Mouse (Mus musculus) liver, embryonic 11.5 days (tissue): ENCODE data around the gene Cabp1. TPM values are rescaled to one million over a fixed set of nuclear protein-coding genes. Genes with fewer than 3 reads are reported as not detected.

ENCODE experiments used
- ATAC-seq: fragments of 200-750 bp; cut with Nextera tagmentation; replicated peaks from 2 replicates; pipeline ENCODE4 v1.8.0; 2017; ENCODE audit warnings: moderate number of reproducible peaks, mild to moderate bottlenecking, moderate TSS enrichment, moderate library complexity; ENCODE audit not compliant: low FRiP score
- DNase-seq: peaks from one replicate; pipeline ENCODE4 v3.0.0-alpha.2; 2017; ENCODE audit warnings: low spot score
- H3K27ac ChIP-seq: fragments of 300-500 bp; sonication (generic); 2 replicates; pipeline ENCODE4 v1.5.1; 2014; ENCODE audit warnings: mild to moderate bottlenecking, low read depth, low read length, control low read depth
- H3K27me3 ChIP-seq: fragments of 300-500 bp; sonication (generic); replicated peaks from 2 replicates; pipeline ENCODE4 v1.6.1; 2014; ENCODE audit warnings: low read length, mixed read lengths; ENCODE audit not compliant: control insufficient read depth, insufficient read depth
- H3K36me3 ChIP-seq: fragments of 300-500 bp; sonication (generic); 2 replicates; pipeline ENCODE4 v1.6.1; 2014; ENCODE audit warnings: mild to moderate bottlenecking, low read length, moderate library complexity, mixed read lengths; ENCODE audit not compliant: control insufficient read depth, insufficient read depth
- H3K4me1 ChIP-seq: fragments of 300-500 bp; sonication (generic); replicated peaks from 2 replicates; pipeline ENCODE4 v1.6.1; 2014; ENCODE audit warnings: low read length, mixed read lengths; ENCODE audit not compliant: control insufficient read depth, insufficient read depth
- H3K4me2 ChIP-seq: fragments of 300-500 bp; sonication (generic); 2 replicates; pipeline ENCODE4 v1.6.1; 2014; ENCODE audit warnings: mild to moderate bottlenecking, control low read depth, moderate library complexity
- H3K4me3 ChIP-seq: fragments of 300-500 bp; sonication (generic); 2 replicates; pipeline ENCODE4 v1.5.1; 2014; ENCODE audit warnings: low read depth, low read length, control low read depth
- H3K9ac ChIP-seq: fragments of 300-500 bp; sonication (generic); 2 replicates; pipeline ENCODE4 v1.6.1; 2014; ENCODE audit warnings: low read depth, low read length, control low read depth
- H3K9me3 ChIP-seq: fragments of 300-500 bp; sonication (generic); 2 replicates; pipeline ENCODE4 v1.6.1; 2016; ENCODE audit warnings: low read length, inconsistent platforms, mixed read lengths; ENCODE audit not compliant: control insufficient read depth
- WGBS: fragments of 180-500 bp; shearing (Covaris S2); extraction: QIAGEN DNeasy Blood & Tissue Kit; methylation state at CpG from one replicate; pipeline ENCODE4 v1.1.7; 2014; 5-methylcytosine and 5-hydroxymethylcytosine counted together
- polyA plus RNA-seq: library from polyadenylated mRNA; unstranded; fragments of >200 nt; fragmentation: Nextera tagmentation; extraction: Ambion mirVana; gene quantifications from 2 replicates; pipeline ENCODE4 v1.2.1, GENCODE M21; 2014

Gene Cabp1
- polyA plus RNA-seq, 1 experiment from 2014 or later = 0.89 TPM

- Histone ChIP-seq H3K27ac (peak overlapping the region; percentile 30; the same call in 1 of the 2 replicates), H3K4me3 (peak overlapping the region; percentile 31), H3K36me3 (no peaks in the 10 kb centered on the region), H3K9me3 (no peaks in the 10 kb centered on the region), H3K4me2 (peak overlapping the region; percentile 62), H3K4me1 (peaks cover 21% of the 10 kb centered on the region), H3K27me3 (peaks cover 46% of the 10 kb centered on the region), H3K9ac (no peak overlapping the region)
- peak; percentile 81 for ATAC-seq
- peak; percentile 88 for DNase-seq
- 11% methylated on average over 26 of the region's 26 CpGs for WGBS
Observed at GRCm38 (mm10) chr5:115187188-115188131, 6.7 kb downstream of the Cabp1 start.

GRCm38 (mm10) chr5:115186371-115187073 is 7.7 kb downstream of the Cabp1 start:
- WGBS = 42% methylated on average over 17 of the region's 17 CpGs
- H3K4me1 ChIP-seq = peaks cover 21% of the 10 kb centered on the region
- H3K9ac ChIP-seq = no peak overlapping the region
- H3K27ac ChIP-seq = no peak overlapping the region
- no peaks in the 10 kb centered on the region for H3K9me3 ChIP-seq
- H3K4me2 ChIP-seq = peak overlapping the region; percentile 62
- ATAC-seq (no peak), DNase-seq (no peak)
- H3K36me3 ChIP-seq = no peaks in the 10 kb centered on the region
- no peak overlapping the region for H3K4me3 ChIP-seq
- H3K27me3 ChIP-seq = peaks cover 37% of the 10 kb centered on the region

- H3K36me3 ChIP-seq = no peaks in the 10 kb centered on the region
- H3K27ac ChIP-seq = no peak overlapping the region
- ATAC-seq (no peak), DNase-seq (no peak)
- peak overlapping the region; percentile 22; the same call in 1 of the 2 replicates for H3K4me2 ChIP-seq
- H3K9ac ChIP-seq = no peak overlapping the region
- H3K27me3 ChIP-seq = peaks cover 19% of the 10 kb centered on the region
- no peaks in the 10 kb centered on the region for H3K9me3 ChIP-seq
- 34% methylated on average over 15 of the region's 15 CpGs for WGBS
- H3K4me1 ChIP-seq = peaks cover 21% of the 10 kb centered on the region
- H3K4me3 ChIP-seq = no peak overlapping the region
Observed at GRCm38 (mm10) chr5:115184726-115185125, 9.5 kb downstream of the Cabp1 start.

GRCm38 (mm10) chr5:115183482-115183881 is 10.7 kb downstream of the Cabp1 start:
- no peak overlapping the region for H3K9ac ChIP-seq

GRCm38 (mm10) chr5:115182925-115183324 is 11.3 kb downstream of the Cabp1 start:
- Histone ChIP-seq H3K4me2 (no peak overlapping the region), H3K9me3 (no peaks in the 10 kb centered on the region), H3K27ac (no peak overlapping the region), H3K27me3 (peaks cover 13% of the 10 kb centered on the region), H3K4me3 (no peak overlapping the region), H3K36me3 (no peaks in the 10 kb centered on the region), H3K9ac (no peak overlapping the region), H3K4me1 (peaks cover 21% of the 10 kb centered on the region)
- DNase-seq (no peak), ATAC-seq (no peak)
- 69% methylated on average over 8 of the region's 8 CpGs for WGBS

More at GRCm38 (mm10) chr5:115183482-115183881, 10.7 kb downstream of the Cabp1 start:
- no peaks in the 10 kb centered on the region for H3K9me3 ChIP-seq
- H3K4me3 ChIP-seq = no peak overlapping the region
- peaks cover 21% of the 10 kb centered on the region for H3K4me1 ChIP-seq
- DNase-seq = no peak
- no peak for ATAC-seq
- 38% methylated on average over 10 of the region's 10 CpGs for WGBS
- H3K27me3 ChIP-seq = peaks cover 13% of the 10 kb centered on the region
- H3K36me3 ChIP-seq = no peaks in the 10 kb centered on the region
- no peak overlapping the region for H3K4me2 ChIP-seq
- no peak overlapping the region for H3K27ac ChIP-seq

- Histone ChIP-seq H3K9ac (no peak overlapping the region), H3K36me3 (no peaks in the 10 kb centered on the region), H3K27me3 (peaks cover 11% of the 10 kb centered on the region), H3K27ac (no peak overlapping the region), H3K4me3 (no peak overlapping the region), H3K4me1 (peaks cover 11% of the 10 kb centered on the region), H3K4me2 (no peak overlapping the region), H3K9me3 (no peaks in the 10 kb centered on the region)
- ATAC-seq (no peak), DNase-seq (no peak)
- 74% methylated on average over 13 of the region's 13 CpGs for WGBS
Observed at GRCm38 (mm10) chr5:115181248-115181940, 12.8 kb downstream of the Cabp1 start.

- no peak overlapping the region for H3K9ac ChIP-seq
- H3K4me2 ChIP-seq = no peak overlapping the region
- H3K27ac ChIP-seq = no peak overlapping the region
- no peak overlapping the region for H3K4me3 ChIP-seq
- ATAC-seq = no peak
- H3K9me3 ChIP-seq = no peaks in the 10 kb centered on the region
- 92% methylated on average over 11 of the region's 11 CpGs for WGBS
- H3K36me3 ChIP-seq = no peaks in the 10 kb centered on the region
- peaks cover 9% of the 10 kb centered on the region for H3K4me1 ChIP-seq
- DNase-seq = no peak
- peaks cover 4% of the 10 kb centered on the region; the same call in 1 of the 2 replicates for H3K27me3 ChIP-seq
Observed at GRCm38 (mm10) chr5:115179596-115179995, 14.6 kb downstream of the Cabp1 start.

- H3K27me3 ChIP-seq = 0 out of 2 replicates have a peak, but pooled peaks cover 4% of the 10 kb centered on the region
- H3K36me3 ChIP-seq = no peaks in the 10 kb centered on the region
- no peak overlapping the region for H3K4me2 ChIP-seq
- peaks cover 1% of the 10 kb centered on the region; the same call in 1 of the 2 replicates for H3K4me1 ChIP-seq
- DNase-seq (no peak), ATAC-seq (no peak)
- H3K4me3 ChIP-seq = no peak overlapping the region
- no peak overlapping the region for H3K9ac ChIP-seq
- no peak overlapping the region for H3K27ac ChIP-seq
- H3K9me3 ChIP-seq = no peaks in the 10 kb centered on the region
- WGBS = 81% methylated on average over 6 of the region's 6 CpGs
Observed at GRCm38 (mm10) chr5:115177866-115178265, 16.3 kb downstream of the Cabp1 start.
